Mouse (Mus musculus): ENCODE measurements around the gene Eif2ak1. TPM values are rescaled to one million over a fixed set of nuclear protein-coding genes. Genes with fewer than 3 reads are reported as not detected.

Gene Eif2ak1
- polyA plus RNA-seq, 1 experiment from 2014 or later = 82.6 TPM

- peak overlapping the region; percentile 90 for H3K27ac ChIP-seq (ENCODE audit: low read depth, low read length)
- DNase-seq (ENCODE audit: low spot score) = no peak
- H3K4me3 ChIP-seq (ENCODE audit: low read depth, low read length) = peak overlapping the region; percentile 71
- ATAC-seq (replicated peaks; ENCODE audit: low FRiP score) = peak; percentile 35; the same call in 1 of the 2 replicates
- H3K4me1 ChIP-seq (replicated peaks; ENCODE audit: control insufficient read depth, insufficient read depth, low read length) = peaks cover 20% of the 10 kb centered on the region
- peaks cover 16% of the 10 kb centered on the region for H3K36me3 ChIP-seq (ENCODE audit: control insufficient read depth, insufficient read depth, low read length)
- H3K9me3 ChIP-seq (ENCODE audit: control insufficient read depth, low read length) = no peaks in the 10 kb centered on the region
- H3K9ac ChIP-seq (ENCODE audit: low read depth, low read length) = peak overlapping the region; percentile 64
- WGBS = 2% methylated on average over 9 of the region's 9 CpGs
- H3K27me3 ChIP-seq (replicated peaks; ENCODE audit: control insufficient read depth, insufficient read depth, low read length) = no peaks in the 10 kb centered on the region
- H3K4me2 ChIP-seq = peak overlapping the region; percentile 88
These were observed 91.3 kb downstream of the Eif2ak1 start for GRCm38 (mm10) chr5:143908926-143909325.

GRCm38 (mm10) chr5:143909417-143910400, 92.1 kb downstream of the Eif2ak1 start, which contains the start of the genes Aimp2 and Pms2:
Gene Aimp2, minus strand, starts transcription at chr5:143909847.
Gene Pms2, plus strand, starts transcription at chr5:143909964.
- H3K9ac ChIP-seq (ENCODE audit: low read depth, low read length) = peak within 1 kb of the TSS; percentile 69
- H3K27ac ChIP-seq (ENCODE audit: low read depth, low read length) = peak within 1 kb of the TSS; percentile 90
- peaks cover 16% of the 10 kb centered on the region for H3K4me1 ChIP-seq (replicated peaks; ENCODE audit: control insufficient read depth, insufficient read depth, low read length)
- H3K36me3 ChIP-seq (ENCODE audit: control insufficient read depth, insufficient read depth, low read length) = peaks cover 14% of the 10 kb centered on the region; the same call in 1 of the 2 replicates
- peak; percentile 91 for DNase-seq (ENCODE audit: low spot score)
- H3K4me2 ChIP-seq = peak within 1 kb of the TSS; percentile 88
- peak within 1 kb of the TSS; percentile 71 for H3K4me3 ChIP-seq (ENCODE audit: low read depth, low read length)
- H3K9me3 ChIP-seq (ENCODE audit: control insufficient read depth, low read length) = no peaks in the 10 kb centered on the region
- ATAC-seq (replicated peaks; ENCODE audit: low FRiP score) = peak; percentile 97
- under 1% methylated on average over 70 of the region's 70 CpGs for WGBS
- no peaks in the 10 kb centered on the region for H3K27me3 ChIP-seq (replicated peaks; ENCODE audit: control insufficient read depth, insufficient read depth, low read length)

GRCm38 (mm10) chr5:143916221-143916620, 98.6 kb downstream of the Eif2ak1 start:
- Histone ChIP-seq H3K4me3 (ENCODE audit: low read depth, low read length) (no peak overlapping the region), H3K27me3 (replicated peaks; ENCODE audit: control insufficient read depth, insufficient read depth, low read length) (no peaks in the 10 kb centered on the region), H3K9ac (ENCODE audit: low read depth, low read length) (no peak overlapping the region), H3K4me1 (replicated peaks; ENCODE audit: control insufficient read depth, insufficient read depth, low read length) (no peaks in the 10 kb centered on the region), H3K27ac (ENCODE audit: low read depth, low read length) (no peak overlapping the region), H3K36me3 (ENCODE audit: control insufficient read depth, insufficient read depth, low read length) (peaks cover 21% of the 10 kb centered on the region), H3K9me3 (ENCODE audit: control insufficient read depth, low read length) (no peaks in the 10 kb centered on the region), H3K4me2 (no peak overlapping the region)
- no peak for DNase-seq (ENCODE audit: low spot score)
- no peak for ATAC-seq (replicated peaks; ENCODE audit: low FRiP score)
- 93% methylated on average over 9 of the region's 9 CpGs for WGBS

- DNase-seq (ENCODE audit: low spot score) (no peak), ATAC-seq (replicated peaks; ENCODE audit: low FRiP score) (no peak)
- WGBS = 59% methylated on average over 5 of the region's 5 CpGs
- Histone ChIP-seq H3K4me3 (ENCODE audit: low read depth, low read length) (no peak overlapping the region), H3K9ac (ENCODE audit: low read depth, low read length) (no peak overlapping the region), H3K4me2 (no peak overlapping the region), H3K4me1 (replicated peaks; ENCODE audit: control insufficient read depth, insufficient read depth, low read length) (no peaks in the 10 kb centered on the region), H3K9me3 (ENCODE audit: control insufficient read depth, low read length) (no peaks in the 10 kb centered on the region), H3K36me3 (ENCODE audit: control insufficient read depth, insufficient read depth, low read length) (peaks cover 22% of the 10 kb centered on the region), H3K27me3 (replicated peaks; ENCODE audit: control insufficient read depth, insufficient read depth, low read length) (no peaks in the 10 kb centered on the region), H3K27ac (ENCODE audit: low read depth, low read length) (no peak overlapping the region)
These were observed 99.8 kb downstream of the Eif2ak1 start for GRCm38 (mm10) chr5:143917418-143917817.

GRCm38 (mm10) chr5:143918120-143918519, 100.5 kb downstream of the Eif2ak1 start:
- H3K27ac ChIP-seq (ENCODE audit: low read depth, low read length) = no peak overlapping the region
- no peaks in the 10 kb centered on the region for H3K4me1 ChIP-seq (replicated peaks; ENCODE audit: control insufficient read depth, insufficient read depth, low read length)
- no peak overlapping the region for H3K4me2 ChIP-seq
- DNase-seq (ENCODE audit: low spot score) = no peak
- no peak for ATAC-seq (replicated peaks; ENCODE audit: low FRiP score)
- H3K27me3 ChIP-seq (replicated peaks; ENCODE audit: control insufficient read depth, insufficient read depth, low read length) = no peaks in the 10 kb centered on the region
- H3K9ac ChIP-seq (ENCODE audit: low read depth, low read length) = no peak overlapping the region
- no peaks in the 10 kb centered on the region for H3K9me3 ChIP-seq (ENCODE audit: control insufficient read depth, low read length)
- WGBS = 92% methylated on average over 3 of the region's 3 CpGs
- no peak overlapping the region for H3K4me3 ChIP-seq (ENCODE audit: low read depth, low read length)
- peaks cover 27% of the 10 kb centered on the region for H3K36me3 ChIP-seq (ENCODE audit: control insufficient read depth, insufficient read depth, low read length)

GRCm38 (mm10) chr5:143924781-143925452, 107.3 kb downstream of the Eif2ak1 start:
- no peak overlapping the region for H3K9ac ChIP-seq (ENCODE audit: low read depth, low read length)
- peak overlapping the region; percentile 59; the same call in 1 of the 2 replicates for H3K27ac ChIP-seq (ENCODE audit: low read depth, low read length)
- ATAC-seq (replicated peaks; ENCODE audit: low FRiP score) (peak; percentile 97), DNase-seq (ENCODE audit: low spot score) (no peak)
- no peaks in the 10 kb centered on the region for H3K9me3 ChIP-seq (ENCODE audit: control insufficient read depth, low read length)
- H3K4me3 ChIP-seq (ENCODE audit: low read depth, low read length) = no peak overlapping the region
- WGBS = 66% methylated on average over 6 of the region's 6 CpGs
- H3K27me3 ChIP-seq (replicated peaks; ENCODE audit: control insufficient read depth, insufficient read depth, low read length) = no peaks in the 10 kb centered on the region
- H3K4me2 ChIP-seq = peak overlapping the region; percentile 24
- peaks cover 38% of the 10 kb centered on the region for H3K36me3 ChIP-seq (ENCODE audit: control insufficient read depth, insufficient read depth, low read length)
- H3K4me1 ChIP-seq (replicated peaks; ENCODE audit: control insufficient read depth, insufficient read depth, low read length) = peaks cover 14% of the 10 kb centered on the region

- Histone ChIP-seq H3K4me3 (ENCODE audit: low read depth, low read length) (no peak within 1 kb of the TSS), H3K9me3 (ENCODE audit: control insufficient read depth, low read length) (no peaks in the 10 kb centered on the region), H3K9ac (ENCODE audit: low read depth, low read length) (no peak within 1 kb of the TSS), H3K27me3 (replicated peaks; ENCODE audit: control insufficient read depth, insufficient read depth, low read length) (no peaks in the 10 kb centered on the region), H3K27ac (ENCODE audit: low read depth, low read length) (no peak within 1 kb of the TSS), H3K36me3 (ENCODE audit: control insufficient read depth, insufficient read depth, low read length) (peaks cover 36% of the 10 kb centered on the region), H3K4me1 (replicated peaks; ENCODE audit: control insufficient read depth, insufficient read depth, low read length) (peaks cover 14% of the 10 kb centered on the region), H3K4me2 (no peak within 1 kb of the TSS)
- no peak for DNase-seq (ENCODE audit: low spot score)
- 94% methylated on average over 8 of the region's 8 CpGs for WGBS
- no peak for ATAC-seq (replicated peaks; ENCODE audit: low FRiP score)
These were observed 110.3 kb downstream of the Eif2ak1 start, which contains the start of gene Gm42421 for GRCm38 (mm10) chr5:143927875-143928274. Gene Gm42421, plus strand, starts transcription at chr5:143928175.

- DNase-seq (ENCODE audit: low spot score) = no peak
- peaks cover 27% of the 10 kb centered on the region for H3K36me3 ChIP-seq (ENCODE audit: control insufficient read depth, insufficient read depth, low read length)
These were observed 111.7 kb downstream of the Eif2ak1 start for GRCm38 (mm10) chr5:143929291-143929690.

More at GRCm38 (mm10) chr5:143929291-143929690, 111.7 kb downstream of the Eif2ak1 start:
- no peak overlapping the region for H3K4me2 ChIP-seq
- H3K4me1 ChIP-seq (replicated peaks; ENCODE audit: control insufficient read depth, insufficient read depth, low read length) = peaks cover 12% of the 10 kb centered on the region
- no peaks in the 10 kb centered on the region for H3K27me3 ChIP-seq (replicated peaks; ENCODE audit: control insufficient read depth, insufficient read depth, low read length)
- H3K27ac ChIP-seq (ENCODE audit: low read depth, low read length) = no peak overlapping the region
- H3K4me3 ChIP-seq (ENCODE audit: low read depth, low read length) = no peak overlapping the region
- ATAC-seq (replicated peaks; ENCODE audit: low FRiP score) = no peak
- H3K9ac ChIP-seq (ENCODE audit: low read depth, low read length) = no peak overlapping the region
- no peaks in the 10 kb centered on the region for H3K9me3 ChIP-seq (ENCODE audit: control insufficient read depth, low read length)
- 89% methylated on average over 4 of the region's 4 CpGs for WGBS

All from liver, embryonic 11.5 days (tissue).